Mouse (Mus musculus): ENCODE measurements around the gene Abca16.

DNA sequence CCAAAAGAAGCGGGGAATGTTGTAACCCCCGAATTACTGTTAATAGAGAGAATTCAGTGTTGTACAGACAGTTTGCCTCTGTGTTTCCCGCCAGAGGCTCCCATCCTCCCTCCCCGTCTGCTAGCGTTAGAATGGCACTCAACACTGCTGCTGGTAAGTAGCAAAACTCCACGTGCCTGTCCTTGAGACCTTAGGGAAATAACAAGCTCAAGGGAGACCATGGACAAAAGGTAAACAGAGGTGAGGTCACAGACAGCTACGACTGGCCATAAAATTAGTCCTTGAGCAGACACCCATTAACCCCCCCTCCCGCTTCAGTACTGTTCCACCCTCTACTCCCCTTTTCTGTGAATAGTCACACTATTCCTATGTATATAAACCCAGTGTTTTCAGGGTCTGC, 157.9 kb downstream of the Abca16 start:
- TF ChIP-seq CTCF (IDR thresholded peaks at IDR 0.05; ENCODE audit: borderline replicate concordance, extremely low read depth, insufficient read depth, insufficient read length) (no peak), POLR2A (IDR thresholded peaks at IDR 0.05; ENCODE audit: borderline replicate concordance, extremely low read depth, insufficient read depth, insufficient read length, poor library complexity, severe bottlenecking) (no peak)

Data from brain, embryonic 14.5 days (tissue).